Mouse (Mus musculus): ENCODE results near the gene Nfu1. TPM values are rescaled to one million over a fixed set of nuclear protein-coding genes. Genes with fewer than 3 reads are reported as not detected.

The Nfu1 gene
- 84.9 TPM for polyA plus RNA-seq (2015; fragmentation: Illumina TruSeq; extraction: RNeasy Lipid Tissue Mini Kit (QIAGEN cat#74804); ENCODE audit: insufficient read depth, low replicate concordance)

GRCm38 (mm10) chr6:87008887-87009286, at the start of gene Nfu1:
TSS of gene Nfu1 (plus strand) at chr6:87009236.

DNA sequence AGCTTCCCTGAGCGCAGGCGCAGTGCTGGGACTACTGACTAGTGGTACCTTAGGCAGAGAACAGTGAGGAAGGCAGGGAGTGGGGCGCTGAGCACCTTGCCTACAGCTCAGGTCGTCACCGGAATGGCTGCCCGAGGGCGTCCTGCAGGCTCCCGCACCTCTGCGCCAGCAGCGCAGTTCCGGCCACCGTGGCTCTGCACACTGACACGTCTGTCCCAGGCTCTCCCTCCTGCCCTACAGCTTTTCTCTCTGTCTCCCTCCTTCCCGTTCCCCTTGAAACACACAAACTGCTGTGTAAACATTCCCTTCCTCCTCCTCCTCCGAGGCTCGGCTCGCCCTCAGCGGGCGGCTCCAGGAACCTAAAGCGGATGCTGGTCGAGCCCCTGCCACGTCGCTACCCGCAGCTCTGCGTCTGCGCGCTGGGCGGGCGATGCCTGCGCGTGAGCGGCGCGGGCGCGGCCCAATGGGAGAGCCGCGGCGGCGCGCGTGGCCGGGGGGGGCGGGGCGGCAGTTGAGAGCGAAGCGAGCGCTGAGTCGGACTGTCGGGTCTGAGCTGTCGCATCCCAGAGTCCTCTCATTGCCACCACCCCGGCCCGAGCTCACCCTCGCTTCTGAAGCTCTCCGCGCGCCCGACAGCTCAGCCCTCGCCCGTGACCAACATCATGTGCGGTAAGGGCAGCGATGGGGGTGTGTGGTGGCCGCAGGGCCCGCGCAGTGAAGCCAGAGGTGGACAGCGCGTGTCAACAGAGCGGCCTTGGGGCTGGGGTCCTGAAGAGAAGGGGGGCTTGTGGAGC, 33.5 kb downstream of the Nfu1 start, which contains the start of gene Gfpt1:
Gfpt1 (plus strand) TSS at position 510 of the 794 bp plus-strand sequence.

Other genes starting within 250 kb of the Nfu1 start
- gene Anxa4, start 215.7 kb upstream of the Nfu1 start, polyA plus RNA-seq (2015; fragmentation: Illumina TruSeq; extraction: RNeasy Lipid Tissue Mini Kit (QIAGEN cat#74804); ENCODE audit: insufficient read depth, low replicate concordance), result 41.2 TPM
- 30.6 TPM for gene Aak1, start 159.7 kb upstream of the Nfu1 start, polyA plus RNA-seq (2015; fragmentation: Illumina TruSeq; extraction: RNeasy Lipid Tissue Mini Kit (QIAGEN cat#74804); ENCODE audit: insufficient read depth, low replicate concordance)
- gene Gfpt1, start 33.6 kb downstream of the Nfu1 start, polyA plus RNA-seq (2015; fragmentation: Illumina TruSeq; extraction: RNeasy Lipid Tissue Mini Kit (QIAGEN cat#74804); ENCODE audit: insufficient read depth, low replicate concordance), result 37.7 TPM
- gene D6Ertd527e, start 95.5 kb downstream of the Nfu1 start, polyA plus RNA-seq (2015; fragmentation: Illumina TruSeq; extraction: RNeasy Lipid Tissue Mini Kit (QIAGEN cat#74804); ENCODE audit: insufficient read depth, low replicate concordance), result 0.83 TPM